In the genomic region with DNA sequence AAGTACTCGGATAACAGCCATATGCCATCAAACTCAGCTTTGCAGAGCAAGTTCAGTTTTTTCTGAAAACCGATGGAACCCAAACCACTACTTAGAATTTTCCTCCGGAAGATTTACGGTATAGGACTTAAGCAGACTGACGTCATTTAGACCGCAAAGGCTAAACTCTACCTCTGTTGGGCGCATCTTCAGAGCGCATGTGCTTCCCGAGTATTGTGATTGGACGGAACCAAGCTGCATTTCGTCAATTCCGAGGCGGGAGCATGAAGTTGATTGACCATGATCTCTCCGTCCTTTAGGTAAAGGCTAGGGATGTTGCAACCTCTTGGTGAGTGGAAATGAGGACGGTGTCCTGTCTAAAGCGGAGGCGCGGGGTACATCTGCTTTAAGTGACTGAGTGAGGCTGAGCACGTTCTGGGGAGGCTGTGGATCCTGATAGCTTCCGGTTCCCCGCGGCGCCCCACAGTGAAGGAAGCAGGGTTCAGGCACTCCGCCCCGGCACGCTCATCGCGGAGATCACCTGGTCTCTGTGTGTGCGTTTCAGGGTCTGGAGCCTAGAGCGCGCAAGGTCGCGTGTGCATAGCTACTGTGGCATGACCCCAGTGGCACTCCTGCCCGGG, we compare ENCODE assay signal across 8 mouse cellular contexts. TPM values are rescaled to one million over a fixed set of nuclear protein-coding genes. Genes with fewer than 3 reads are reported as not detected.
DNase-seq lines count a peak whose midpoint lies in the region; ATAC-seq and TF ChIP-seq lines count a peak whose summit lies in the region.

TSS of gene Dhrs7b (plus strand) at position 199 of the 620 bp plus-strand sequence.

- ATAC-seq in erythroid progenitor cell, adult 5-6 weeks (replicated peaks; ENCODE audit: low FRiP score, poor library complexity, severe bottlenecking) = peak; percentile 97
- ATAC-seq in heart, embryonic 12.5 days (ENCODE audit: insufficient number of reproducible peaks, low FRiP score) = peak; percentile 94
- peak; percentile 95 for ATAC-seq in kidney, postnatal 0 days (replicated peaks; ENCODE audit: low FRiP score, low read depth)
- ATAC-seq in liver, embryonic 11.5 days (replicated peaks; ENCODE audit: low FRiP score) = peak; percentile 95
- ATAC-seq in stomach, embryonic 14.5 days (ENCODE audit: insufficient number of reproducible peaks, insufficient read depth, low FRiP score, low read depth) = peak; percentile 94

- peak within 1 kb of the TSS; percentile 66 for H3K4me3 ChIP-seq in heart, embryonic 12.5 days
- H3K4me3 ChIP-seq in kidney, postnatal 0 days (replicated peaks; ENCODE audit: low read depth, low read length) = peak within 1 kb of the TSS; percentile 61
- peak within 1 kb of the TSS; percentile 83 for H3K4me3 ChIP-seq in liver, embryonic 11.5 days (ENCODE audit: low read depth, low read length)
- H3K4me3 ChIP-seq in stomach, embryonic 14.5 days (ENCODE audit: low read depth, low read length) = peak within 1 kb of the TSS; percentile 59

- H3K4me1 ChIP-seq in heart, embryonic 12.5 days (replicated peaks) = peaks cover 5% of the 10 kb centered on the region
- no peaks in the 10 kb centered on the region for H3K4me1 ChIP-seq in kidney, postnatal 0 days (replicated peaks; ENCODE audit: insufficient read depth, low read length)
- H3K4me1 ChIP-seq in liver, embryonic 11.5 days (replicated peaks; ENCODE audit: control insufficient read depth, insufficient read depth, low read length) = peaks cover 7% of the 10 kb centered on the region
- peaks cover 5% of the 10 kb centered on the region; the same call in 1 of the 2 replicates for H3K4me1 ChIP-seq in stomach, embryonic 14.5 days (ENCODE audit: control insufficient read depth, insufficient read depth, low read length)

- H3K27me3 ChIP-seq in heart, embryonic 12.5 days (replicated peaks) = no peaks in the 10 kb centered on the region
- H3K27me3 ChIP-seq in kidney, postnatal 0 days (ENCODE audit: insufficient read depth, low read length) = no peaks in the 10 kb centered on the region
- no peaks in the 10 kb centered on the region for H3K27me3 ChIP-seq in liver, embryonic 11.5 days (replicated peaks; ENCODE audit: control insufficient read depth, insufficient read depth, low read length)
- no peaks in the 10 kb centered on the region for H3K27me3 ChIP-seq in stomach, embryonic 14.5 days (ENCODE audit: control insufficient read depth, insufficient read depth, low read length)

- under 1% methylated on average over 34 of the region's 34 CpGs for WGBS in heart, embryonic 12.5 days
- WGBS in kidney, postnatal 0 days = 1% methylated on average over 34 of the region's 34 CpGs
- under 1% methylated on average over 34 of the region's 34 CpGs for WGBS in liver, embryonic 11.5 days
- under 1% methylated on average over 34 of the region's 34 CpGs for whole genome bisulfite sequencing in stomach, embryonic 14.5 days

- no peaks in the 10 kb centered on the region for H3K9me3 ChIP-seq in heart, embryonic 12.5 days (replicated peaks)
- no peaks in the 10 kb centered on the region for H3K9me3 ChIP-seq in kidney, postnatal 0 days (replicated peaks; ENCODE audit: low read length)
- H3K9me3 ChIP-seq in liver, embryonic 11.5 days (ENCODE audit: control insufficient read depth, low read length) = no peaks in the 10 kb centered on the region
- no peaks in the 10 kb centered on the region for H3K9me3 ChIP-seq in stomach, embryonic 14.5 days (ENCODE audit: control insufficient read depth, low read depth, low read length)

- DNase-seq in CD4-positive helper T cell, adult 2 months (ENCODE audit: low read depth, low spot score) = peak; percentile 97
- DNase-seq in brain, embryonic 18.5 days (ENCODE audit: low read depth, low spot score) = peak; percentile 93
- DNase-seq in kidney, postnatal 0 days (ENCODE audit: low spot score) = peak; percentile 98
- DNase-seq in liver, embryonic 11.5 days (ENCODE audit: low spot score) = peak; percentile 84
- DNase-seq in naive thymus-derived CD4-positive, alpha-beta T cell, adult 2 months (ENCODE audit: low read depth) = peak; percentile 97

- TF ChIP-seq CTCF in kidney, postnatal 0 days (IDR thresholded peaks at IDR 0.05; ENCODE audit: low read depth) = no peak

- H3K4me2 ChIP-seq in heart, embryonic 12.5 days = peak within 1 kb of the TSS; percentile 76
- H3K4me2 ChIP-seq in kidney, postnatal 0 days (ENCODE audit: low read length) = peak within 1 kb of the TSS; percentile 83
- H3K4me2 ChIP-seq in liver, embryonic 11.5 days = peak within 1 kb of the TSS; percentile 88
- peak within 1 kb of the TSS; percentile 54 for H3K4me2 ChIP-seq in stomach, embryonic 14.5 days (replicated peaks; ENCODE audit: low read depth, low read length)

- peak within 1 kb of the TSS; percentile 46 for H3K27ac ChIP-seq in heart, embryonic 12.5 days (ENCODE audit: poor library complexity, severe bottlenecking)
- H3K27ac ChIP-seq in kidney, postnatal 0 days = peak within 1 kb of the TSS; percentile 54; the same call in 1 of the 2 replicates
- H3K27ac ChIP-seq in liver, embryonic 11.5 days (ENCODE audit: low read depth, low read length) = peak within 1 kb of the TSS; percentile 86
- peak within 1 kb of the TSS; percentile 79 for H3K27ac ChIP-seq in stomach, embryonic 14.5 days (ENCODE audit: low read length)

- H3K36me3 ChIP-seq in heart, embryonic 12.5 days = peaks cover 3% of the 10 kb centered on the region; the same call in 1 of the 2 replicates
- H3K36me3 ChIP-seq in kidney, postnatal 0 days (ENCODE audit: insufficient read depth, low read length) = no peaks in the 10 kb centered on the region
- H3K36me3 ChIP-seq in liver, embryonic 11.5 days (ENCODE audit: control insufficient read depth, insufficient read depth, low read length) = no peaks in the 10 kb centered on the region
- H3K36me3 ChIP-seq in stomach, embryonic 14.5 days (ENCODE audit: control insufficient read depth, insufficient read depth, low read length) = no peaks in the 10 kb centered on the region

- peak within 1 kb of the TSS; percentile 81 for H3K9ac ChIP-seq in heart, embryonic 12.5 days
- peak within 1 kb of the TSS; percentile 62 for H3K9ac ChIP-seq in kidney, postnatal 0 days (ENCODE audit: low read depth, low read length)
- peak within 1 kb of the TSS; percentile 74 for H3K9ac ChIP-seq in liver, embryonic 11.5 days (ENCODE audit: low read depth, low read length)
- H3K9ac ChIP-seq in stomach, embryonic 14.5 days (replicated peaks; ENCODE audit: low read depth, low read length) = peak within 1 kb of the TSS; percentile 57

RNA-seq across cellular contexts. Expression of gene Dhrs7b, which starts in this region (rescaled TPM):
- total RNA-seq in erythroid progenitor cell, adult 5-6 weeks (2015; ENCODE audit: low replicate concordance) = 1.1 and 14.3 TPM in 2 replicates
- total RNA-seq in erythroid progenitor cell, adult 5-6 weeks (2017; ENCODE audit: low replicate concordance) = 2.4 and 6.5 TPM in 2 replicates
- 31.6 and 33.4 TPM in 2 replicates for polyA plus RNA-seq in heart, embryonic 12.5 days (2016; fragmentation: Nextera tagmentation; extraction: Ambion mirVana)
- 34.8 and 36.4 TPM in 2 replicates for polyA plus RNA-seq in kidney, postnatal 0 days (2015; fragmentation: Nextera tagmentation; extraction: Ambion mirVana)
- polyA plus RNA-seq in liver, embryonic 11.5 days (2014; fragmentation: Nextera tagmentation; extraction: Ambion mirVana) = 40.3 and 42.7 TPM in 2 replicates
- 36.9 and 37.2 TPM in 2 replicates for polyA plus RNA-seq in stomach, embryonic 14.5 days (2014; fragmentation: Nextera tagmentation; extraction: Ambion mirVana)

Comparison
In these comparisons a context has a peak if more than half of its experiments do, and no peak if none do; other contexts are left out.
1. Peak in every context shown above with its lines: DNase-seq, ATAC-seq, H3K4me3 ChIP-seq and H3K27ac ChIP-seq.